Mouse (Mus musculus) thymus, postnatal 0 days (tissue): Measurements from ENCODE around the gene Ascc3. TPM values are rescaled to one million over a fixed set of nuclear protein-coding genes. Genes with fewer than 3 reads are reported as not detected.

Experiments used
- DNase-seq: peaks from one replicate; pipeline ENCODE4 v3.0.0-alpha.2; 2015; ENCODE audit warnings: low spot score
- polyA plus RNA-seq: library from polyadenylated mRNA; unstranded; fragments of >200 nt; fragmentation: Nextera tagmentation; extraction: Ambion mirVana; gene quantifications from 2 replicates; pipeline ENCODE4 v1.2.1, GENCODE M21; 2015

Ascc3 gene
- polyA plus RNA-seq, 1 experiment from 2014 or later = 20.8 TPM

DNA sequence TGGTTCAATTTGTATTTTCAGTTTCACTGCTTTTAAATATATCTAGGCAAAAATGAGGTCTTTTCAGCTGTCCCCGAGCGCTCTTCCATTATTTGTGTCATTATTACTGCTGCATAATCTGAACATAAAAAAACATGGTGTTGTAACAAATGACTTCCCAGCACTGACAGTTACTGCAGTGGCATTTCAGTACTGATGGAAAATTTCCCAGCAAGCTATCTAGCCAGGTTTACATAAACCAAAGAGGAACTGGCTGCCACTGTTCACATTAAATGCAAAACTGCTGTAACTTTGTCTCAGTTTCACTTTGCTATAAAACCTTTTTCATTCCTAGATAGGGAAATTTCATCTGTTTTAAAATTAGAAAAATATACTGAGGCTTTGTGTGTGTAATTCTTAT is 170.5 kb downstream of the Ascc3 start:
- no peak for DNase-seq

DNA sequence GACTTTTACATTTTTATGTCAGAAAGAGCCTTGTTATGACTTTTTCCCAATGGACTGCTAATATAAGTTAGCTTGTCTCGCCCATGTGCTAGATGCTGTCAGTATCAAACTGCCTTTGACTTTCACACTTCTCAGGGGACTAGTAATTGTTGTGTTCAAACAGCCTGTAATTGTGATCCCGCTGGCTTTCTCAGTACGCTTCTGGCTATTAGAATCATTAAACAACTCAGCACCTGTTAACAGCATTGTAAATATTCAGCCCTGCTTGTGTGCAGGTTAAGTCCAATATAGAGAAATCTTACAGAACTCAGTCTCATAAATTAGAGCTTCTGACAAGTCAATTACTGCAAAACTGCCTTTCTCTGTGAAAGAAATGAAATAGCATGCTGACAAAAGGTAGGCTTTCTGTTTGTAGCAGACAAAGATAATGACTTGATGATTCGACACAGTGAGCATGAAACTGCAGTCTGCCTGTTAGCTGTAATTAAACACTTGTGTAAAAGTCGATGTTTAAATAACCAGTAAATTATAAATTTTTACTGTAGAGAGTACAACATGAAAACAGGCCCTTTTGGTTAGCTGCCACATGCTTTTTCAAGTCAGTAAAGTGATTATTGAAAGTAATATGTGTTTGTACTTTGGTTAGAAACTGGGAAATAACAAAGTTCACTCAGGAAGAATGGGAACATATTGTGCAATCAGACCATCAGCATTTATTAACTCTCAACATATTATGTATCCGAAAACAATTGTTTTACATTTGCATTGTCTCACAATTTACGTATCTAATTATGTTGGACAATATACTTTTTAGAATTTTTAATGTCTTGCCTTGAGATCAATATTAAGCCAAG is 171.2 kb downstream of the Ascc3 start:
- DNase-seq = no peak

DNA sequence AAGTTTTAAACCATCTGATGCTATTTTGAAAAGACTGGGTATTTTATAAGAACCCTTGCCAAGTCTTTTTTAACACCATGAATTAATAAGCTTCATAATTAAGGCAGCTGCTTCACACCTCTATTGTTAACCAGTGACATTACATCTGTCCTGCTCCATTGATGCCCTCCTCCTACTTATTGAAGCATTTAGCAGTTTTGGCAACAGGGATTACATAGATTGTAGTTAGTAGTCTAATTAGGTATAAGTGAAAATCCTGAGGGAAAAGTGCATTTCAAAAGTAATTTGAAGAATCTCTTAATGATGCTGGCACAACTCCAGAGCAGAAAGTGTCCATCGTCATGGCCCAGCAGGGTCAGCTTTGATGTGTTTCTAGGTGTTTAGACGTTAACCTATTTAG is 180.3 kb downstream of the Ascc3 start:
- DNase-seq = no peak

DNA sequence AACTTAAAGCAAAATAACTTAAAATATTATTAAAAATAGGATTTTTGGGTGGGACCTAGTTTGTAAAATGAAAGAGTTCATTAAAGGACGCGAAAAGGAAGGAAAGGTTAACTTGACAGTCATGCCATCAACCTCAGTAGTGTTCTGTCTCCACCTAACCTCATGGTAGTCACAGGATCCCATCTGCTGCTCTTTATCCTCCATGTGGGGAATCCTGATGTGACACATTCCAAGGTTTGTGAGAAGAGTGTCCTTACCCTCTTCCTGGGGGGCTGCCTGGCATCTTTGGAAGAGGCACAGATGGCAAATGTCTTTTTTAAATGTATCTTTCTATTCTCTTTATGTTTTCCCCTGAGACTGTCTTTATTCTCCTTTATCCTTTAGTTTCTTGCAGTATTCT is 181.4 kb downstream of the Ascc3 start:
- no peak for DNase-seq

DNA sequence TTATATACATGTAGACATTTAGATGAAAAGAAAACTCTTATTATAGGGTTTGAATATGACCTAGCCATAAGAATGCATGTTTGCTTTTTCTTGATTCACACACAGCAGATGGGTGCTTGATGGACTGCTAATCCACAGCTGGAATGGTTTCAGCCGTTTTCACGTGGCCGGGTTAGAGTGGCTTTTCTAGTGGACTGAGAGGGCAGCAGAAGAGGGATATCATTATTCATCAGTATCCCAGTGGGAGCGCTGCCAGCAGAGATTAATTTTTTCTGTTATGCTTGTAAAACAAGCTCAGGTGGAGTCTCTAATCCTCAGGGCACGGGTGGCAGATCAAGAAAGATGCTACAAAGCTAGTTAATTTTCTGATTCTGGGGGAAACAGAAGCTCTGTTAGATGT is 200.4 kb downstream of the Ascc3 start:
- DNase-seq = no peak

DNA sequence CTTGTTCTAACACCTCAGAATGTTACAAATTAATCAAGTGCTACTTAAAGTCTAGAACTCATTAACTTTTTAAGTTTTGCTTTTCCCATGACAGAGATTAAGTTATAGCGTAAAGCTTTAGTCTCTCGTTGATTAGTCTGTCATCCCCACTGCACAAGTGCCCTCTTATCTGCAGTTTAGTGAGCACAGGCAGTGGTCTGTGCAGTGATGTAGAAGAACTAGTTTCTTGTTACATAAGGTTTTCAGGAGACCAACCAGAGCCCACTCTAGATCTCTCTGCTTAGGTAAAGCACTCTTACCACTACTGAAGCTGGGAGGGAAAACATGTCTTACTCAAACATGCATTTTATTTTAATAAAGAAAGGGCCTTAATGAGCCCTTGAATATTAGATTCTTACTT is 209.1 kb downstream of the Ascc3 start:
- no peak for DNase-seq

DNA sequence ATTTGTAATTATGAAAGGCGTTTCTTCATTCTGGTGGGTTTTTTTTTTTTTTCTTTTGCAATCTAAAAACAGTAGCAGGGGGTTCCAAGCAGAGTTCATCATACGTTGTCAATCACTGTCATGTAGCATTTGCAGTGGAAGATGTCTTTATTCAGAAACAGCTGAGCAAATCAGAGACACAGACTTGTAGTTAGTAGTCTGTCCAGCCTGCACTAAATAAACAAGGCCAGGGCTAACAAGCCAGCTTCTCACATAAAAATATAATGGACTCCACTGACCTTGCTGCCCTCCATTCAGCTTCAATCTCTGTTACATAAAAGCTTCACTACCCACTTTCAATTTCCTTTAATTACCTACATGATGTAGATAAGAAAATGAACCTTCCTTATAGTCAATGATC is 209.9 kb downstream of the Ascc3 start:
- no peak for DNase-seq

DNA sequence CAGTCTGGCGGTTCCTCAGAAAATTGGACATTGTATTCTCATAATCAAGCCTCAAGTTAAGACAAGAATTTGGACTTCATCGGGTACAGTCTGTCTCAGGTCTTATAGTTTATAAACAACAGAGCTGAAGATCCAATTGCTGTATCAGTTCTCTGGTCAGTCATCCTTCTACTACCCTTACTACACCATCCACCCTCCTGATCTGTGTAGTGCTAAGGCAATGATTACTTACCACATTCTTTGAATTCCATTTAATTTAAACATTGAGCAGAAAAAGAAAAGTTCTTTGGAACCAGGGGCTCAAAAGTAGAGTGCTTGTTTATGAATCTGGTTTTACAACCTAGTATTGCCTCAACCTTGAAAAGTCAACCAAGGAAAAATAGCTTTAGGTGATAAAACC is 213.7 kb downstream of the Ascc3 start:
- DNase-seq = no peak

DNA sequence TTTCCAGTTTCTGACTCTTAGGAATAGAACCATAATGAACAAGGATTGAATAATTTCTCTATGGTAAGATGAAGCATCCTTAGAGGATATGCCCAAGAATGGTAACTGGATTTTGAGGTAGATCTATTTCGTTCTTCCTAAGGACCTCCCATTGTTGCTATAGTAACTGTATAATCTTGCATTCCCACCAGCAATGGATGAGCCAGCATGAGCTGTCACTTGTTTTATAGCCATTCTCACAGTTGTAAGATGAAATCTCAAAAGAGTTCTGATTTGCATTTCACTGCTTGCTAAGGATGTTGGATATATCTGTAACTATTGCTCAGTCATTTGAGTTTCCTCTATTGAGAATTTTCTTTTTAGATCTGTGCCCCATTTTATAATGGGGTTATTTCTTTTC is 229.9 kb downstream of the Ascc3 start:
- no peak for DNase-seq

DNA sequence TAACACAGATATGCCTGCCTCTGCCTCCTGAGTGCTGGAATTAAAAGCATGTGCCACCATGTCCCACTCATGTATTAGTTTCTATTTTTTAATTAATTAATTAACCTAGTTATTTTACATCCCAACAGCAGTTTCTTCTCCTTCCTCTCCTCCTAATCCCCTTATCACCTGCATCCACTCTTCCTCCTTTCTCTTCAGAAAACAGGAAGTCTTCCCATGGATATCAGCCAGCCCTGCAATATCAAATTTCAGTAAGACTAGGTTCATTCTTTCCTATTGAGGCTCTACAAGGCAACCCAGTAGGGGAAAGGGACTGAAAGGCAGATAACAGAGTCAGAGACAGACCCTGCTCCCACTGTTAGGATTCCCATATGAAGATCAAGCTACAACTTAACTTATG is 234.4 kb downstream of the Ascc3 start:
- DNase-seq = no peak

DNA sequence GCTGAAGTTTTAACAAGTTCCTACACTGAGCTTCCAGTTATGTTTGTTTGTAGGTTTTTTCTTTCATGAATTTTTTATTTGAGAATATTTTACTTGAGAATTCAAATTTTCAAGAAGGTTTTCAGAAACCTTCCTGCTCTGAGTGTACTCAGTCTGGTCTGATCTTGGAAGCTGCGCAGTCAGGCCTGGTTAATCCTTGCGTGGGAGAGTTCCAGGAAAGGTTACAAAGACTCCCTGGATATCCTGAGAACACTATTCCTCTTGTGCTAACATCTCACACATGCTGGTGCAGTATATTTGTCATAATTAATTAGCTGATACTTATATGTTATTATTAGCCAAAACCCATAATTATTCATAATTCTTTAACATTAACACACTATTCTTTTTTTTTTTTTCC is 242.1 kb downstream of the Ascc3 start:
- DNase-seq = no peak

DNA sequence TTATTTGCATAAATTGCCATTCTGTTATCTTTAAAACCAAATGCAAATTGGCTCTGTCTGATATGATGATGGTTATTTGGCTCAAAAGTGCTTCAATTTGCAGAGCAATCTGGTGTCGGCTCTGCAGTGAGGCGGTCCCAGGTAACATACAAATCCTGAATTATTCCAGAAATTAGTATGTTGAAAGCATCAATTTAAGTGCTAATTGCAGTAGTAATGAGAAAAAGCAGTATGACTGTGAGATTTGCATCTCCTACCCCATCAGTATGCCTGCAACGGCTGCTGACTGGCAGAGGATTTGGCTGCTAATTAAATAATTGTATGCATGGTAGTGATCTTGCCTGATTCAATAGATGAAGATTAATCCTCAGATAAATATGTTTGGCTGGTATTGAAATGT is 250.9 kb downstream of the Ascc3 start:
- no peak for DNase-seq

DNA sequence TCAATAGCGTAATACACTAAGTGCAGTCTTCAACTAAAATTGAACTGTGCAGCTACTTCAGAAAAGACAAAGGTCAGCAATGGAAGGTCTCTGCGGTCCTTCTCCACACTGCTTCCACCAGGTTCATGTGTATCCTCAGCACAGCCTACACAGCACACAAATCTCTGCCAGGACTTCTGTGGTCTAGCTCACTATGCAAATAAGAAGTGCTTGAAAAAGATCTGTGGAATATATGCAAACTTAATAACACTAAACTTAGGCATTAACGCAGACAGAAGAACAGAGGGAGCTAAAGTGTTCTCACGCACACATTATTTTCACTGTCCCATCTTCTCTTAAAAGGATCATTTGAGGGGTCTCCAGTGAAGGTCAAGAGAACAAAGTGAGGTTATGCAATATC is 275.7 kb downstream of the Ascc3 start:
- DNase-seq = no peak

DNA sequence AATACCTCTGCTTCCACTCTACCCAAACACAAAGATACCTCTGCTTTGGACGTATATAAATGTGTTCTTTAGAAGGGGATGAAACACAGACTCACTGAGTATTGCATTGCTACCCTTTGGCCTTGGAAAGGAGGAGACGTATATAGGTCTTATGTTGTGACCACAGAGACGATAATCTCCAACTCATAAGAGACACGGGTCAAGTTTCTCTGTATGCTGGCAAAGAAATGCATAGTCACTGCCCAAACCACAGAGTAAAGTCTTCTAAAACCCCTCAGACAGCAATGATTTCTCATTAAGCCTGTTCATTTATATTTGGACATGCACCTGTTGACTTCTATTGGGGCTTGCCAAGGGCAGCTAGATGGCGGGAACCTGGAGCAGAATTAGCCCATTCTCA is 284.5 kb downstream of the Ascc3 start:
- DNase-seq = no peak

DNA sequence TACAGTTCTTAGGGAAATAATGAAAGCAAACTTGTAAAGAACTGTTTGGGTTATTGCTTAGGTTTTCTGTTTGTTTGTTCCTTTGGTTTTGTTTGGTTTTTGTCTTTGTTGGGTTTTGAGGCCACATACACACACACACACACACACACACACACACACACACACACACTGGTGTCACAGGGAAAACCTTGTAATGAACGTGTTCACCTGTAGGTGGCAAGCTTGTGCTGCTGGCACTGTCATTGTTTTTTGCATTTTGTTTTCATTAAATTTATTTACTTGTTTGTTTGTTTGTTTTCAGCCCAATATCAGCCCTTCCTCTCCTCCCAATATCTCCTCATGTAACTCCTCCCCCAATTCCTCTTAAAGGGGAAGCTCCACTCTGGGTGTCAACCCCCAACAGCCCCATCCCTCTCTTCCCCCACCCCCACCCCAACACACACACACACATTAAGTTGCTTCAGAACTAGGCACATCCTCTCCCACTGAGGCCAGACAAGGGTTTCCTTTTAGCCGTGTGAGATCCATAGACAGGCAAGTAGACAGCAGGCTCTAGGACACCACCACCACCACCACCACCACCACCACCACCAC is 289.1 kb downstream of the Ascc3 start:
- peak; percentile 20 for DNase-seq

DNA sequence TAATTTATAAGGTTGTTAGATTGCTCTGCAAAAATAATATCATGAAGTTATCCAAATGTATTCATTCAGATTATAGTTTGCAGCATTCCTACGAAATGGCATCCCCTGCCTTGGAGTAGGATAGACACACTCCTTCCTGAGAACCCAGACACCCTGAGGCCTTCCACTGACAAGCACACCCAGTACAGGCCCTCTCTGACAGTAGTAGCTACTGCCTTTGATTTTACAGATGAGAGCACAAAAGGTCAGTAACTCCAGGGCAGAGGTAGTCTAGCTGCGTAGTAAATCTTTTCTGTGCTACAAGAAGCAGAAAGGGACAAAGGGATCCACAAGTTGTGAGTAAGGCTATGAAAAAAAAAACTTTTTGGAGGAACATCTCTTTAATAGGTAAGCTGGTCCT is 289.9 kb downstream of the Ascc3 start:
- no peak for DNase-seq

DNA sequence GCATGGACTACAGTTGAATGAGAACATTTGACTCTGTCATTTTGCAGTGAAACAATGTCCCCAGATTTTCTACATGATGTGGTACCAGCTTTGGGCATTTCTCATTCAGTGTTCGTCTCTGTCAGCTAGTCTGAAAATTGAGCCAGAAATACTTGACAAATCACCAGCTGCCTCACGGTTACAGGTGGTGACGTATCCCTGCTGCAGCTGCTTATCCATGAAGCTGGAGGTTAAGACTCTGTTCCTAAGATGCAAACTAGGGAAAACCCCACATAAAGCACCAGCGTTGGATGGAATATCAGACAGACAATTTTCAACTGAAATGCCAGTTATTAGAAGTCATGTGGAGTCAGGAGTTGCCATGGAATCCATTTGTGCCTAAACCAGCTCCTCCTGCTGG is 293.8 kb downstream of the Ascc3 start:
- no peak for DNase-seq

DNA sequence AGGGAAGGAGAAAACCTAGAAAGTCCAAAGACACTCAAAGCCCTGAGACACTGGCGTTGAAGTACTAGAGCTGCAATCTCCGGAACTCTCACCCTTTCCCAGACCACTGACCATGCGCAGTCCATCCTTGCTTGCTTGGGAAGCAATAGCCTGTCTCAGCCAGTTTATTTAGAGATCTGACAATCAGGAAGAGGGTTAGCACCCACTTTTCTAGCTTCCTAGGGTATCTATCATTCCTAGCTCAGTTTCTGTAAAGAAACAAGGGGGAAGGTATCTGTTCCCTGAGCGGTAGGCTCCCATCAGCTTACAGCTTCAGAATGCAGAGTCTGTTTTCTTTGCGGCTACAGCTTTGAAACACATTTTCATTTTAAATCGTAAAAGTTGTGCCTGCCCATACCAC is 298.2 kb downstream of the Ascc3 start:
- DNase-seq = no peak

DNA sequence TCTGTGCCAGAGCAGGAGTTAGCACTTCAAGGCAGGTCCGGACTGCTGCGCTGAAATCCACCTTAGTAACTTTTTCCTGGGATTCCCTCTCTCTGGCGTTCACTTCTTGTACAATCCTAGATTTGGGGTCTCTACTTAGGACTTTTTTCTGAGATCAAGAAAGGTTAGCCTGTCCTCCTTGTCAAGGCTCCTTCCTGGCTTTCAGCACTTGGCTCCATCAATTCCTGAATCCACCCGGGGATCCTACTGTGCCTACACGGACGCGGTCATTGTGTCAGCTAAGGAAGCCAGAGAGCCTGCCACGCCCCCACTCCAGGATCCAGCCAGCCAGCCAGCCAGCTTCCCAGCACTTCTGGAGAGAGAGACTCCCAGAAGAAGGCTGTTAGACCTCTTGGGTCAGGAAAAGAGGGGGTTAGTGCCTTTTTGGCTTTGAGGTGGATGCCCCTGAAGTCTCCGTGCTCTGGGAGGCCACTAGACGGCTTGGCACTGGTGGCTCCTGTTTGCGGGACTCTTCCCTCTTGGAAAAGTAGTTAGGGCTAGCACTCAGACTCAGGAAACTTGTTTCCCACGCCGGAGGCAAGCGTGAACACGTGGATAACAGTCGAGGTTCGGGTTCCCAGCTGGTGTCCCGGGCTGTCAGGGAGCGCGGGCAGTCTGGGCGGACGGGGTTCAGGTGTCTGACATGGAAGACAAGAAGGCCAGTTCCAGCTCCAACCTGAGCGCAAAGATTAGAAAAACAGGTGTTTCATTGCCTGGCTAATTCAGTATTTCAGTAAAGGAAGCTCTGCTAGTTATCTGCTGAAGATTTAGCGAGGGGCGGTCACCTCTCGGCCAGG is 299.6 kb downstream of the Ascc3 start:
- DNase-seq = no peak

DNA sequence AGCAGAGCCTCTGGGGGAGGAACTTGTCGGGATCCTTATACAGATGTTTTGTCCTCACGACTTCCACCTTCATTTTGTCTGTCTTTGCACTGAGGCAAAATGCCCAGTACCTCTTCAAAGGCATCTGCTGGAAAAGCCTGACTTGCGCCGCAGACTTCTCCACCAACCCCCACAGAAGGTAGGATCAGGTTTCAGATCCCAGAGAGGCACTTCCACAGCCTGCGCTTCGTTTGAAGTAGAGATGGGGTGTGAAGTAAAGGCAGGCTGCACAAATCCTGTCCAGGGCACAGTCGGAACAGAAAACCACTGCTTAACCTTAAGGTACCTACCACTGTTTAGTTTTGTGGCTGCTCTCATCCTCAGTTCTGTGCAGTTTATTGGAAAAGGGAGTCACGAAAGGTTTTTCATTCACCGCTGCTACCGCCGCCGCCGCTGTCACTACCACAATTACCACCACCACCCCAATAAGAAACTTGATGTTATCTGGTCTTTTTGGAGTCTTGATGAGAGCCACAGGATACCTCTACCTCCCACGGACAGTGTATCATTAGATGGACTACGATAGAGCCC is 300.4 kb downstream of the Ascc3 start:
- no peak for DNase-seq

DNA sequence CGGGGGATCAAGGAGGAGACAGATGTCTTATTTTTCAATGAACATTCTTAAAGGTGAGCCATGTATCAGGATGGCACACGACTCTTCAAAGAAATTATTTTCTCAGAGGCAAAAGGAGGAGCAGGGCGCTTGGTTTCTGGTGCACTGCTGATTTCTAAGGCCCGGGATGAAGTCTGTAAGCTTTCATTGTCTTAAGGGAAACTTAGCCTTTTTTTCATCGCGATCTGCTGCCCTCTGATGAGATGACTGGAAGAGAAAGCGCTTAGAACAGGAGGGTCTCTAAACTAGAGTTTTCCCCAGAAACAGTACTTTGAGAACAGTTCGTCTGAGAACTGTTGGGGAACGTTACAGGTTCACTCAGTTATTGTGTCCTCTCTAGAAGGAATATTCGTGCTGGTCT is 301.1 kb downstream of the Ascc3 start:
- no peak for DNase-seq
